9 mouse cellular contexts compared by ENCODE assay signal in genomic region chr11:82951865-82952611, GRCm38 (mm10). TPM values are rescaled to one million over a fixed set of nuclear protein-coding genes. Genes with fewer than 3 reads are reported as not detected.
DNase-seq lines count a peak whose midpoint lies in the region; ATAC-seq and TF ChIP-seq lines count a peak whose summit lies in the region.
"Had no signal": no experiment of that assay in that cellular context is flagged by ENCODE, and none has a peak within 500 bp of the region (broad histone marks: within the 10 kb centered on the region; RNA-seq: fewer than 3 reads in every experiment).

No protein-coding gene starts in this region.

- intact Hi-C loops in gastrocnemius, adult 2 months (cut with DNase I): no loop called here

- TF ChIP-seq CTCF in gastrocnemius, adult 2 months (IDR thresholded peaks at IDR 0.05): no peak

- no peak for ATAC-seq in hindbrain, embryonic 15.5 days (ENCODE audit: low FRiP score, low read depth)
- no peak for ATAC-seq in liver, embryonic 12.5 days

- H3K27ac ChIP-seq in gastrocnemius, adult 2 months: peak overlapping the region; percentile 93
- no peak overlapping the region for H3K27ac ChIP-seq in hindbrain, embryonic 15.5 days (replicated peaks)
- H3K27ac ChIP-seq in liver, embryonic 12.5 days: no peak overlapping the region

- H3K4me3 ChIP-seq in gastrocnemius, adult 2 months: peak overlapping the region; percentile 82
- peak overlapping the region; percentile 14 for H3K4me3 ChIP-seq in hindbrain, embryonic 15.5 days
- peak overlapping the region; percentile 16; the same call in 1 of the 2 replicates for H3K4me3 ChIP-seq in liver, embryonic 12.5 days
- H3K4me3 ChIP-seq: myocyte had no signal

- H3K4me2 ChIP-seq in hindbrain, embryonic 15.5 days: peak overlapping the region; percentile 33
- H3K4me2 ChIP-seq in liver, embryonic 12.5 days: peak overlapping the region; percentile 47

- H3K36me3 ChIP-seq in hindbrain, embryonic 15.5 days: no peaks in the 10 kb centered on the region
- H3K36me3 ChIP-seq in liver, embryonic 12.5 days: no peaks in the 10 kb centered on the region

- peaks cover 51% of the 10 kb centered on the region for H3K27me3 ChIP-seq in hindbrain, embryonic 15.5 days
- peaks cover 81% of the 10 kb centered on the region for H3K27me3 ChIP-seq in liver, embryonic 12.5 days (replicated peaks)

- H3K9me3 ChIP-seq in hindbrain, embryonic 15.5 days: no peaks in the 10 kb centered on the region
- no peaks in the 10 kb centered on the region for H3K9me3 ChIP-seq in liver, embryonic 12.5 days (replicated peaks)

- peak; percentile 29 for DNase-seq in ovary, postnatal 36 days (ENCODE audit: low spot score)
- DNase-seq in ovary, postnatal 14 days (ENCODE audit: low spot score): no peak
- DNase-seq in gastrocnemius, adult 2 months: peak; percentile 83
- peak; percentile 64 for DNase-seq in naive thymus-derived CD4-positive, alpha-beta T cell, adult 2 months (ENCODE audit: low read depth)
- DNase-seq in layer of hippocampus, postnatal 14 days (ENCODE audit: low spot score in 2 of 2): no peak
- DNase-seq in ovary, adult 18-20 months (ENCODE audit: low spot score): no peak

- peaks cover 9% of the 10 kb centered on the region; the same call in 1 of the 2 replicates for H3K4me1 ChIP-seq in hindbrain, embryonic 15.5 days (replicated peaks)
- H3K4me1 ChIP-seq in liver, embryonic 12.5 days: peaks cover 12% of the 10 kb centered on the region

- 14% methylated on average over 28 of the region's 28 CpGs for WGBS in hindbrain, embryonic 15.5 days
- WGBS in liver, embryonic 12.5 days (ENCODE audit: insufficient replicate concordance): 3% methylated on average over 28 of the region's 28 CpGs

- 0 out of 2 replicates have a peak overlapping the region, but pooled peaks have one; percentile 19 for H3K9ac ChIP-seq in hindbrain, embryonic 15.5 days
- H3K9ac ChIP-seq in liver, embryonic 12.5 days: no peak overlapping the region

RNA-seq across cellular contexts. Expression of gene Slfn5, which starts 0.9 kb away (rescaled TPM):
- 10 to 100 TPM; 12.2 to 24.1 TPM for total RNA-seq in gastrocnemius, adult 2 months (2021)
- 1.5 and 1.9 TPM in 2 replicates for polyA plus RNA-seq in hindbrain, embryonic 15.5 days (2015; fragmentation: Nextera tagmentation; extraction: Ambion mirVana)
- polyA plus RNA-seq in liver, embryonic 12.5 days (2016; fragmentation: Nextera tagmentation; extraction: Ambion mirVana): 0.83 and 0.92 TPM in 2 replicates
- total RNA-seq in layer of hippocampus, postnatal 14 days (2021): 1 to 10 TPM; 3.2 to 4.6 TPM

RNA-seq across cellular contexts. Expression of gene Slfn9, which starts 39.6 kb away (rescaled TPM):
- total RNA-seq in gastrocnemius, adult 2 months (2021): under 1 TPM; 0.13 to 0.28 TPM
- 2.6 and 3.6 TPM in 2 replicates for polyA plus RNA-seq in hindbrain, embryonic 15.5 days (2015; fragmentation: Nextera tagmentation; extraction: Ambion mirVana)
- 7.6 and 8.3 TPM in 2 replicates for polyA plus RNA-seq in liver, embryonic 12.5 days (2016; fragmentation: Nextera tagmentation; extraction: Ambion mirVana)
- total RNA-seq in layer of hippocampus, postnatal 14 days (2021): under 1 TPM; 0.72 to 0.81 TPM

RNA-seq across cellular contexts. Expression of gene Unc45b, which starts 41.7 kb away (rescaled TPM):
- total RNA-seq in gastrocnemius, adult 2 months (2021): 100 to 1,000 TPM; 169 to 206 TPM
- polyA plus RNA-seq in hindbrain, embryonic 15.5 days (2015; fragmentation: Nextera tagmentation; extraction: Ambion mirVana): 1.0 and 1.5 TPM in 2 replicates
- polyA plus RNA-seq in liver, embryonic 12.5 days (2016; fragmentation: Nextera tagmentation; extraction: Ambion mirVana): 1.1 and 1.4 TPM in 2 replicates
- total RNA-seq in layer of hippocampus, postnatal 14 days (2021): 1 to 10 TPM; 4.0 to 5.8 TPM

RNA-seq across cellular contexts. Expression of gene Nle1, which starts 43.8 kb away (rescaled TPM):
- total RNA-seq in gastrocnemius, adult 2 months (2021): 10 to 100 TPM; 11.4 to 15.1 TPM
- polyA plus RNA-seq in hindbrain, embryonic 15.5 days (2015; fragmentation: Nextera tagmentation; extraction: Ambion mirVana): 33.1 and 34.4 TPM in 2 replicates
- 30.6 and 30.7 TPM in 2 replicates for polyA plus RNA-seq in liver, embryonic 12.5 days (2016; fragmentation: Nextera tagmentation; extraction: Ambion mirVana)
- 10 to 100 TPM; 34.4 to 35.1 TPM for total RNA-seq in layer of hippocampus, postnatal 14 days (2021)

Comparison
In these comparisons a context has a peak if more than half of its experiments do, and no peak if none do; other contexts are left out.
1. DNase-seq: peak in ovary, postnatal 36 days (single experiment), gastrocnemius, adult 2 months (single experiment) and naive thymus-derived CD4-positive, alpha-beta T cell, adult 2 months (single experiment); none in ovary, postnatal 14 days (single experiment), layer of hippocampus, postnatal 14 days (0 of 2) and ovary, adult 18-20 months (single experiment).
2. H3K4me3 ChIP-seq: peak in every context shown above with its lines; median percentile 82 in gastrocnemius, adult 2 months; 16 in liver, embryonic 12.5 days; 14 in hindbrain, embryonic 15.5 days.
3. RNA of gene Unc45b, which starts 41.7 kb away (total RNA-seq): 169 to 206 TPM in gastrocnemius, adult 2 months; 4.0 to 5.8 TPM in layer of hippocampus, postnatal 14 days; every median in the first group is over 10 times any median in the second.